Mouse (Mus musculus): ENCODE data around the gene Cfap54. TPM values are rescaled to one million over a fixed set of nuclear protein-coding genes. Genes with fewer than 3 reads are reported as not detected.

Cfap54 gene
- polyA plus RNA-seq, 1 experiment = not detected

DNA sequence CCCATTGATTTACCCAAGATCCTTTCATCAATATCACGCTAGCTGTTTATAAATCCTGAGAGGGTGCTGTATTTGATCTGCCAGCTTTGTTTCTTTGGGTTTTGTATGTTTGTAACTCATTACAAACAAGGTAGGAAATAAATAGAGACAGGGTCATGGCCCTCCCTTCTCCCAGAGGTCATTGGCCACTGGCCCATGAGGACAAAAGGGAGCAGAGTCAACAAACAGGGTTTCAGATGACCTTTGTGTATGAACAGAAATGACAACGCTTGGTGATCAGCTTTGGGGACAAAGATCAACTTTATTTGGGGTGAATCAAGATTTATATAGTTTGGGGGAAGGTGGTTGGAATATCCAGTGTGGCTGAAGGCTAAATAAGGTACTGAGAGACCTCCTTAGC is 8.6 kb downstream of the Cfap54 start:
- no peak for TF ChIP-seq CTCF (IDR thresholded peaks at IDR 0.05; ENCODE audit: insufficient read depth, low read depth, low read length)
- no peak for TF ChIP-seq POLR2A (IDR thresholded peaks at IDR 0.05; ENCODE audit: insufficient read depth, low read depth, low read length)
- WGBS = 86% methylated on average over 2 of the region's 2 CpGs
- H3K27ac ChIP-seq (ENCODE audit: insufficient read depth, low read depth, low read length) = no peak overlapping the region
- no peak overlapping the region for H3K4me3 ChIP-seq (ENCODE audit: insufficient read depth, low read depth, low read length)
- H3K4me1 ChIP-seq (ENCODE audit: control insufficient read depth, insufficient read depth, low read length) = no peaks in the 10 kb centered on the region

- Histone ChIP-seq H3K27ac (ENCODE audit: insufficient read depth, low read depth, low read length) (no peak overlapping the region), H3K4me1 (ENCODE audit: control insufficient read depth, insufficient read depth, low read length) (no peaks in the 10 kb centered on the region), H3K4me3 (ENCODE audit: insufficient read depth, low read depth, low read length) (no peak overlapping the region)
- TF ChIP-seq CTCF (IDR thresholded peaks at IDR 0.05; ENCODE audit: insufficient read depth, low read depth, low read length) = no peak
- no peak for TF ChIP-seq POLR2A (IDR thresholded peaks at IDR 0.05; ENCODE audit: insufficient read depth, low read depth, low read length)
- 48% methylated on average over 3 of the region's 3 CpGs for WGBS
These were observed 9.7 kb downstream of the Cfap54 start for GRCm38 (mm10) chr10:93071753-93072152.

DNA sequence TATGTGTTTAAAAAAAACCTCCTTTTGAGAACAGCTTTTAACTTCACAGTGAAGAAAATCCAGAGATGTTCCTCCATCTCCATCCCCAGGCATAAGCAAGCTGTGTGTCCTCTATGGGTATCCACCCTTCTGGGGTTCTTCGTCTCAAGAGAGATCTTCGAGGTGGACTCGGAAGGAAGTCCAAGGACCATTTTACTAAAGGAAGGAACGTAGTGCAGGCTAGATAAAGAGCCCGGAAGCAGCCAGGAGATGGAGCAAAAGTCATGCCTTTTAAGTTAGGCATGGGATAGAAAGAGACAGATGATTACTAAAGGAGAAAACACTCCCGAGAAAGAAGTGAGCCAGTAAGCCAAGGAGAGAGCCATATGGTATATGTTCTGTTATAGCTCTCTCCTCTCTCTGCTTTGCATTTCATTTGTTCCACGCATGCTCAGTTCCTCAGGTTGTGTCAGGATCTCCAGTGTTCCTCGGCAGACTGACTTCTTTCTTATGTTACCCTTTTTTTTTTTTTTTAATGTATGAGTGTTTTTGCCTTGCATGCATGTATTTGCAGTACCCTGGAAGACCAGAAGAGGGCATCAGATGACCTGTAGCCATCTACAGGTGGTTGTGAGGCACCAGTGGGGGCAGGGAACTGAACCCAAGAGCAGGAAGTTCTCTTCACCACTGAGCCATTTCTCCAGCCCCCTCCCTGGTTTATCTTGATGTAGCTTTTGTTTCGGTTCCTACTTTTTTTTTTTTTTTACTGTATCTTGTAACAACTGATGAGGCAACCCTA is 11.1 kb downstream of the Cfap54 start:
- Histone ChIP-seq H3K4me3 (ENCODE audit: insufficient read depth, low read depth, low read length) (no peak overlapping the region), H3K4me1 (ENCODE audit: control insufficient read depth, insufficient read depth, low read length) (no peaks in the 10 kb centered on the region), H3K27ac (ENCODE audit: insufficient read depth, low read depth, low read length) (no peak overlapping the region)
- WGBS = 69% methylated on average over 9 of the region's 9 CpGs
- TF ChIP-seq POLR2A (IDR thresholded peaks at IDR 0.05; ENCODE audit: insufficient read depth, low read depth, low read length) = no peak
- TF ChIP-seq CTCF (IDR thresholded peaks at IDR 0.05; ENCODE audit: insufficient read depth, low read depth, low read length) = no peak

DNA sequence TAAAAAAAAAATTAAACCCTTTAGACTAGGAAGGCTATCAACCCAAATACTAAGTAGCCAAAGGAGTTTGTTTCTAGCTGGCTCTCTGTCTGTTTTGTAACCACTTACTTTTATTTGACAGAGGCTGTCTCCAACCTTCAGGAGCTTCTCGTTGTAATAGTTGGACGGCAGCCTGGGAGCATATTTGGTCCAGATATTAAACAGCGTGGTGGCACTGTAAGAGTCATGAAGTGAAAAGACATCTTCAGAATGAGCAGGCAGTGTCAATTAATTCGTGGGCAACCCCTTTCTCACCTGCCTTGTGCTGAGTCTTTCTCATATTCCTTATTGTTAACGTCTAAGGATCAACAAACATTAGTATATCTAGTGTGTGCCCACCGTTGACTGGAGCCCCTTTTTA is 11.7 kb downstream of the Cfap54 start:
- no peak overlapping the region for H3K4me3 ChIP-seq (ENCODE audit: insufficient read depth, low read depth, low read length)
- 76% methylated on average over 6 of the region's 6 CpGs for WGBS
- no peaks in the 10 kb centered on the region for H3K4me1 ChIP-seq (ENCODE audit: control insufficient read depth, insufficient read depth, low read length)
- H3K27ac ChIP-seq (ENCODE audit: insufficient read depth, low read depth, low read length) = no peak overlapping the region
- TF ChIP-seq POLR2A (IDR thresholded peaks at IDR 0.05; ENCODE audit: insufficient read depth, low read depth, low read length) (no peak), CTCF (IDR thresholded peaks at IDR 0.05; ENCODE audit: insufficient read depth, low read depth, low read length) (no peak)

GRCm38 (mm10) chr10:93069041-93069679 is 12.3 kb downstream of the Cfap54 start:
- 86% methylated on average over 6 of the region's 6 CpGs for whole genome bisulfite sequencing
- TF ChIP-seq POLR2A (IDR thresholded peaks at IDR 0.05; ENCODE audit: insufficient read depth, low read depth, low read length) (no peak), CTCF (IDR thresholded peaks at IDR 0.05; ENCODE audit: insufficient read depth, low read depth, low read length) (no peak)
- H3K4me1 ChIP-seq (ENCODE audit: control insufficient read depth, insufficient read depth, low read length) = no peaks in the 10 kb centered on the region
- no peak overlapping the region for H3K27ac ChIP-seq (ENCODE audit: insufficient read depth, low read depth, low read length)
- H3K4me3 ChIP-seq (ENCODE audit: insufficient read depth, low read depth, low read length) = no peak overlapping the region

DNA sequence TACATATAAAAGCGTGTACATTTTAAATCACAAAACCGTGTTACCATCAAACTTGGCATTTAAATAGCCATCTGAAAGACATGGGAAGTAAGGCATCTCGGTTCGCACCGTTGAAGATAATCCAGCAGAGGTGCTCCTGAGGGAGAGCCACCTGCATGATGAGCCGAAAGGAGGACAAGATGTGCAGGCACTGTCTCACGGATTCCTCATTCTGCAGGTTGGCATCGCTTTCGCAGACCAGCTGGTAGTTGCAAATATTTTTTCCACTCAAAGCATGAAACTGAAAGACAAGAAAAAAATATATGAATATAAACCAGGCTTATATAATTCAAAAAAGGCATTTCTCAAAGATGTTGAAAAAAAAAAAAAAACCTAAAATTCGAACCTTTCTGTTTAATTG is 16.4 kb downstream of the Cfap54 start:
- H3K4me1 ChIP-seq (ENCODE audit: control insufficient read depth, insufficient read depth, low read length) = no peaks in the 10 kb centered on the region
- 86% methylated on average over 10 of the region's 10 CpGs for WGBS
- TF ChIP-seq CTCF (IDR thresholded peaks at IDR 0.05; ENCODE audit: insufficient read depth, low read depth, low read length) = no peak
- TF ChIP-seq POLR2A (IDR thresholded peaks at IDR 0.05; ENCODE audit: insufficient read depth, low read depth, low read length) = no peak
- no peak overlapping the region for H3K27ac ChIP-seq (ENCODE audit: insufficient read depth, low read depth, low read length)
- H3K4me3 ChIP-seq (ENCODE audit: insufficient read depth, low read depth, low read length) = no peak overlapping the region

DNA sequence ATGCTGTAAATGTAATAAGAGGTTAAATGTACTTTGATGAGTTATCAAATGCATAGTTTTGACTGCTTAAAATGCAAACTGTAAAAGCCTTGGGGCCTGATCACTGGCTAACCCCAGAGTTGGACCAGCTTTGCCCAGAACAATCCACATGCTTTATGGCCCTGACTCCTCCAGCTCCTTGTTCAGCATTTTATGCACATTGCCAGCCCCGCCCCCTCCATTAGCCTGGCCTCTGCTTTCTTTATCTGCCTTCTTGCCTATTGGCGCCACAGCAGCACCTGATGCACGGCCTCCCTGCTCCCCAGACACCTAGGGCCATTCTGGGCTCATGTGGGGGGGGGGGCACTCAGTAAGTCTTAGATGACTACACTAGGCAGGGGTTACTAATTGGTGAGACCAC is 17.8 kb downstream of the Cfap54 start:
- Histone ChIP-seq H3K27ac (ENCODE audit: insufficient read depth, low read depth, low read length) (no peak overlapping the region), H3K4me3 (ENCODE audit: insufficient read depth, low read depth, low read length) (no peak overlapping the region), H3K4me1 (ENCODE audit: control insufficient read depth, insufficient read depth, low read length) (no peaks in the 10 kb centered on the region)
- no peak for TF ChIP-seq CTCF (IDR thresholded peaks at IDR 0.05; ENCODE audit: insufficient read depth, low read depth, low read length)
- 96% methylated on average over 3 of the region's 3 CpGs for WGBS

DNA sequence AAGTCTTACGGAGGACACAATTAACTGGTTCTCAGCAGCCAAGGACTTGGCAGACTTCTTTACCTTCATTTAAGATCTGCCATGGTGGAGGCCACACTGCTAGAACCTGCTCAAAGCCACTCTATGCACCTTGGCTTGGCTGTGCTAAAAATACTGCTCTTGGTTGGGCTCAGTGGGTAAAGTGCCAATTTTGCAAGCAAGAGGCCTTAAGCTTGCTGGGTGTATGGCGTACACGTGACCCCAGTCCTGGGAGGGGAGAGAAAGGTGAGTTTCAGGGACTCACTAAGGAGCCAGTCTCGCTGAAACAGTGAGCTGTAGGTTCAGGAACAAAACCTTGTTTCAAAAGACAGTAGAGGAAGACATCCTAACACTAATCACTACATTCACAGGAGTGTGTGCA is 19.0 kb downstream of the Cfap54 start:
- no peak overlapping the region for H3K27ac ChIP-seq (ENCODE audit: insufficient read depth, low read depth, low read length)
- 91% methylated on average over 4 of the region's 4 CpGs for WGBS
- TF ChIP-seq CTCF (IDR thresholded peaks at IDR 0.05; ENCODE audit: insufficient read depth, low read depth, low read length) = no peak
- no peak for TF ChIP-seq POLR2A (IDR thresholded peaks at IDR 0.05; ENCODE audit: insufficient read depth, low read depth, low read length)

DNA sequence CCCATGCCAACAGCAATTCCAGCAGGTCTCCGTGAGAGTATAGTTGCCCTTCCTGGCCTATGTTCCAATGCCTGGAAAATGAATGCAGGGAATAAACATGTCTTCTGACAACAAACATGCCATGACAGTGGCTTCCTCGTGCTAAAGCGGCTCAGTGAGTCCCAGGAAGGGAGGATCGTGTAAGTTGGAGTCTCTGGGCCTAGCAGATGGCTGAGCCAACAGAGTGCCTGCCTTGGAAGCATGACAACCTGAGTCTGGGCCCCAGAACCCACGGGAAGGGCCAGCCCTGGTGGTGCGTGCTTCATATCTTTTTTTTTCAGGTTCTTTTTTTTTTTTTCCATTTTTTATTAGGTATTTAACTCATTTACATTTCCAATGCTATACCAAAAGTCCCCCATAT is 27.6 kb downstream of the Cfap54 start:
- Histone ChIP-seq H3K4me3 (ENCODE audit: insufficient read depth, low read depth, low read length) (no peak overlapping the region), H3K4me1 (ENCODE audit: control insufficient read depth, insufficient read depth, low read length) (peaks cover 14% of the 10 kb centered on the region), H3K27ac (ENCODE audit: insufficient read depth, low read depth, low read length) (peak overlapping the region; percentile 98)
- 43% methylated on average over 6 of the region's 6 CpGs for WGBS
- TF ChIP-seq POLR2A (IDR thresholded peaks at IDR 0.05; ENCODE audit: insufficient read depth, low read depth, low read length) = no peak
- no peak for TF ChIP-seq CTCF (IDR thresholded peaks at IDR 0.05; ENCODE audit: insufficient read depth, low read depth, low read length)

More for the DNA sequence above, 19.0 kb downstream of the Cfap54 start:
- no peaks in the 10 kb centered on the region for H3K4me1 ChIP-seq (ENCODE audit: control insufficient read depth, insufficient read depth, low read length)
- no peak overlapping the region for H3K4me3 ChIP-seq (ENCODE audit: insufficient read depth, low read depth, low read length)
